Mouse (Mus musculus) intestine, embryonic 15.5 days (tissue): ENCODE measurements at regions not wholly inside any gene's neighbourhood (a gene's known extent, or its start where the extent isn't known, plus 50 kb on each side); places are given as distances from the start of the nearest gene placed in this dataset.

Source experiments
- ATAC-seq: fragments of 200-750 bp; cut with Nextera tagmentation; 2 replicates; pipeline ENCODE4 v1.8.0; 2017; ENCODE audit warnings: moderate TSS enrichment, moderate library complexity
- H3K27ac ChIP-seq: fragments of 300-500 bp; sonication (generic); 2 replicates; pipeline ENCODE4 v1.5.1; 2015; ENCODE audit warnings: mild to moderate bottlenecking, inconsistent platforms
- H3K27me3 ChIP-seq: fragments of 300-500 bp; sonication (generic); replicated peaks from 2 replicates; pipeline ENCODE4 v1.6.1; 2015; ENCODE audit warnings: inconsistent platforms
- H3K36me3 ChIP-seq: fragments of 300-500 bp; sonication (generic); 2 replicates; pipeline ENCODE4 v1.6.1; 2015; ENCODE audit warnings: inconsistent platforms
- H3K4me1 ChIP-seq: fragments of 300-500 bp; sonication (generic); replicated peaks from 2 replicates; pipeline ENCODE4 v1.6.1; 2015; ENCODE audit warnings: inconsistent platforms
- H3K4me2 ChIP-seq: fragments of 300-500 bp; sonication (generic); replicated peaks from 2 replicates; pipeline ENCODE4 v1.6.1; 2015; ENCODE audit warnings: mild to moderate bottlenecking, inconsistent platforms
- H3K4me3 ChIP-seq: fragments of 300-500 bp; sonication (generic); replicated peaks from 2 replicates; pipeline ENCODE4 v1.5.1; 2015; ENCODE audit warnings: inconsistent platforms
- H3K9ac ChIP-seq: fragments of 300-500 bp; sonication (generic); 2 replicates; pipeline ENCODE4 v1.6.1; 2015; ENCODE audit warnings: inconsistent platforms
- H3K9me3 ChIP-seq: fragments of 300-500 bp; sonication (generic); 2 replicates; pipeline ENCODE4 v1.6.1; 2016; ENCODE audit warnings: inconsistent platforms
- WGBS: fragments of 180-500 bp; shearing (Covaris S2); methylation state at CpG from one replicate; pipeline ENCODE4 v1.1.7; 2015; 5-methylcytosine and 5-hydroxymethylcytosine counted together

GRCm38 (mm10) chr3:21325329-21325896 is 751.0 kb upstream of the Tbl1xr1 start:
- Histone ChIP-seq H3K27ac (no peak overlapping the region), H3K9me3 (no peaks in the 10 kb centered on the region), H3K9ac (no peak overlapping the region), H3K27me3 (no peaks in the 10 kb centered on the region), H3K4me2 (no peak overlapping the region), H3K36me3 (no peaks in the 10 kb centered on the region), H3K4me3 (no peak overlapping the region), H3K4me1 (no peaks in the 10 kb centered on the region)
- WGBS: 68% methylated on average over 4 of the region's 4 CpGs
- no peak for ATAC-seq

- Histone ChIP-seq H3K27me3 (no peaks in the 10 kb centered on the region), H3K9me3 (no peaks in the 10 kb centered on the region), H3K9ac (no peak overlapping the region), H3K4me3 (no peak overlapping the region), H3K27ac (no peak overlapping the region), H3K4me1 (no peaks in the 10 kb centered on the region), H3K36me3 (no peaks in the 10 kb centered on the region), H3K4me2 (no peak overlapping the region)
- no peak for ATAC-seq
These were observed 734.5 kb upstream of the Tbl1xr1 start for GRCm38 (mm10) chr3:21341916-21342315.

DNA sequence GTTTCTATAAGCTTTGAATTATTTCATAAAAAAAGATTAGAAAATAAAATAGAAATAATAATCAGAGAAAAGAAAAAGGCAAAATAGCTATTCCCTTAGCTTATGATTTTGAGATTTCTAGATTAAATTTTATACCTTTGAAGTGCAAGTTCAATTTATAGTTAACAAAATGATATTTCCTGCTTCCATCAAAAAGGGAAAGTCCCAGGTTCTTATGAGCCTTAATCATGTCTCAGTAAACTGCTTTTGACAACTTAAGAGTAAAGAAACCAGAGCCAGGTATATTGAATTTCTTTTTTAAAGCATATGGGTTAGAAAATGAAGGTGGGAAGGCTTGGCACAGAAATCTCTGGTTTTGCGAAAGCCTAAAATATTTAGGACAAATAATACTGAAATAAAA is 733.4 kb upstream of the Tbl1xr1 start:
- ATAC-seq: no peak
- no peaks in the 10 kb centered on the region for H3K9me3 ChIP-seq
- no peaks in the 10 kb centered on the region for H3K4me1 ChIP-seq
- WGBS: 92% methylated on average over 1 of the region's 1 CpGs
- no peak overlapping the region for H3K27ac ChIP-seq
- H3K4me2 ChIP-seq: no peak overlapping the region
- H3K27me3 ChIP-seq: no peaks in the 10 kb centered on the region
- H3K4me3 ChIP-seq: no peak overlapping the region
- no peaks in the 10 kb centered on the region for H3K36me3 ChIP-seq
- H3K9ac ChIP-seq: no peak overlapping the region

GRCm38 (mm10) chr3:21349421-21349820 is 727.0 kb upstream of the Tbl1xr1 start:
- H3K4me2 ChIP-seq: no peak overlapping the region
- H3K4me1 ChIP-seq: no peaks in the 10 kb centered on the region
- no peak overlapping the region for H3K4me3 ChIP-seq
- no peak overlapping the region for H3K27ac ChIP-seq
- no peak overlapping the region for H3K9ac ChIP-seq
- H3K36me3 ChIP-seq: no peaks in the 10 kb centered on the region
- no peaks in the 10 kb centered on the region for H3K27me3 ChIP-seq
- 76% methylated on average over 3 of the region's 3 CpGs for WGBS
- no peak for ATAC-seq
- no peaks in the 10 kb centered on the region for H3K9me3 ChIP-seq

GRCm38 (mm10) chr3:21356150-21356549 is 720.3 kb upstream of the Tbl1xr1 start:
- no peaks in the 10 kb centered on the region for H3K9me3 ChIP-seq
- H3K4me2 ChIP-seq: no peak overlapping the region
- ATAC-seq: peak; percentile 94
- H3K4me1 ChIP-seq: no peaks in the 10 kb centered on the region
- WGBS: 65% methylated on average over 3 of the region's 3 CpGs
- H3K36me3 ChIP-seq: no peaks in the 10 kb centered on the region
- no peak overlapping the region for H3K4me3 ChIP-seq
- no peak overlapping the region for H3K9ac ChIP-seq
- H3K27me3 ChIP-seq: no peaks in the 10 kb centered on the region
- H3K27ac ChIP-seq: no peak overlapping the region

DNA sequence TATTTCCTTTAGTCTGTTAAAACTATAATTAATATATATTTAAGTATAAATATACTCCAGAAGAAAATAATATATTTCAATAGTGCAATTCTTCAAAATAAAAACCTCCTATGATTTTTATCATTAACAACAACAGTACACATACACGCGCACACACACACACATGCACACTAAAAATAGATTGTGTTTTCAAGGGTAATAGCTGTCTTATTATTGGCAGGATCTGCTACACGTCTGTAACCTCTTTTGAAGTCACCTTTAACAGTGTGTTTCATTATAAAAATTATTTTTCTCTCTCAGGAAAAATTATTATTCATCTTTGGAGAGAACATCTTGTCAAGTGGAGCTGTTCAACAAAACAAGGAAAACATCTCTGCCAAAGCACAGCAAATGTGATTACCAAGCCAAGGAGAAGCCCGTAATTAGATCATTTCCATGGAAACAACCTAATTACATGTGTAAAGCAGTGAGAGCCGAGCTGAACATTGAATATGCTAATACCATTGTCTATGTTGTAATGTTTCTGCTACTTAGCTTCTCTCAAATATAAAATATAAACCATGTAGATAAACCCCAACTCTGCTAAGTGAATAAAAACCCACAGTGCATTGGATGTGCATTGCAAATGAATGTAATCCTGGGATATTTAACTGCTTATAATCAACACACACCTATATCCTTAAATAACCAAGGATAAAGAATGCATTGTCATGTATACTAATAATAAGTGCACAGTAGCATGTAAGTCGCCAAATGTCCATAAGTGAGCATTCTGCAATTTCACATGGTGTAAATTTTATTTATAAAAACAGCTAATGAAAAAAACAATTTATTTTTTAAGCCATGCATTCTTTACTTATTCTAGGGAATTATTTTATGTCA is 719.4 kb upstream of the Tbl1xr1 start:
- ATAC-seq: no peak
- no peaks in the 10 kb centered on the region for H3K27me3 ChIP-seq
- no peak overlapping the region for H3K27ac ChIP-seq
- no peaks in the 10 kb centered on the region for H3K4me1 ChIP-seq
- H3K9me3 ChIP-seq: no peaks in the 10 kb centered on the region
- no peak overlapping the region for H3K4me2 ChIP-seq
- 78% methylated on average over 6 of the region's 6 CpGs for WGBS
- no peak overlapping the region for H3K9ac ChIP-seq
- H3K36me3 ChIP-seq: no peaks in the 10 kb centered on the region
- no peak overlapping the region for H3K4me3 ChIP-seq

- no peaks in the 10 kb centered on the region for H3K4me1 ChIP-seq
- no peak for ATAC-seq
- H3K36me3 ChIP-seq: no peaks in the 10 kb centered on the region
- no peak overlapping the region for H3K4me3 ChIP-seq
- H3K27ac ChIP-seq: no peak overlapping the region
- no peaks in the 10 kb centered on the region for H3K9me3 ChIP-seq
- H3K27me3 ChIP-seq: no peaks in the 10 kb centered on the region
- 83% methylated on average over 6 of the region's 6 CpGs for WGBS
- no peak overlapping the region for H3K4me2 ChIP-seq
- no peak overlapping the region for H3K9ac ChIP-seq
These were observed 718.4 kb upstream of the Tbl1xr1 start for GRCm38 (mm10) chr3:21358068-21358467.

- H3K4me1 ChIP-seq: no peaks in the 10 kb centered on the region
- no peak overlapping the region for H3K4me2 ChIP-seq
- WGBS: 71% methylated on average over 3 of the region's 3 CpGs
- no peak overlapping the region for H3K27ac ChIP-seq
- H3K9ac ChIP-seq: no peak overlapping the region
- H3K9me3 ChIP-seq: no peaks in the 10 kb centered on the region
- H3K4me3 ChIP-seq: no peak overlapping the region
- ATAC-seq: peak; percentile 59; the same call in 1 of the 2 replicates
- no peaks in the 10 kb centered on the region for H3K27me3 ChIP-seq
- no peaks in the 10 kb centered on the region for H3K36me3 ChIP-seq
These were observed 715.4 kb upstream of the Tbl1xr1 start for GRCm38 (mm10) chr3:21361069-21361468.

- no peaks in the 10 kb centered on the region for H3K36me3 ChIP-seq
- H3K4me2 ChIP-seq: no peak overlapping the region
- ATAC-seq: no peak
- H3K9ac ChIP-seq: no peak overlapping the region
- no peaks in the 10 kb centered on the region for H3K27me3 ChIP-seq
- 66% methylated on average over 2 of the region's 2 CpGs for WGBS
- no peaks in the 10 kb centered on the region for H3K4me1 ChIP-seq
- H3K27ac ChIP-seq: no peak overlapping the region
- no peak overlapping the region for H3K4me3 ChIP-seq
- H3K9me3 ChIP-seq: no peaks in the 10 kb centered on the region
These were observed 696.6 kb upstream of the Tbl1xr1 start for GRCm38 (mm10) chr3:21379816-21380215.

DNA sequence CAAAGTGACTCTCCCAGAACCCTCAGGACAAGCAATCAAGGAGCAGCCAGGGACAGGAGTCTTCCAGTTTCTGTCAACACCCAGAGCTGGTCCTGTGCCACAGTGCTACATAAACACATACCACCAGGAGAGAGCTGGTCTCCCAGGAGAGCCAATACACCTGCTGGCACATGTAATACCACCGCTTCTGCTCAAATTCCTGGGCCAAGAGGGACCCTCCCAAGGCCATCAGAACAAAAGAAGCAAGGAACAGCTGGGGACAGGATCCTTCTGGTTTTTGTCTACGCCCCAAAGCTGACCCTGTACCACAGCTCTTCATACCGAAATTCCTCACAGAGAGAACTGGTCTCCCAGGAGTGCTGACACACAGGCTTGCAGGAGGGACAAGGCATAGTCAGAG is 695.4 kb upstream of the Tbl1xr1 start:
- Histone ChIP-seq H3K4me1 (no peaks in the 10 kb centered on the region), H3K4me3 (no peak overlapping the region), H3K36me3 (no peaks in the 10 kb centered on the region), H3K9ac (no peak overlapping the region), H3K9me3 (no peaks in the 10 kb centered on the region), H3K27ac (no peak overlapping the region), H3K4me2 (no peak overlapping the region), H3K27me3 (no peaks in the 10 kb centered on the region)
- no peak for ATAC-seq
- 78% methylated on average over 3 of the region's 3 CpGs for WGBS

- peak; percentile 80 for ATAC-seq
- H3K27ac ChIP-seq: no peak overlapping the region
- 55% methylated on average over 2 of the region's 2 CpGs for WGBS
These were observed 672.9 kb upstream of the Tbl1xr1 start for GRCm38 (mm10) chr3:21403551-21403950.

GRCm38 (mm10) chr3:21404058-21404457 is 672.4 kb upstream of the Tbl1xr1 start:
- ATAC-seq: no peak
- H3K4me2 ChIP-seq: no peak overlapping the region
- WGBS: 47% methylated on average over 3 of the region's 3 CpGs
- no peaks in the 10 kb centered on the region for H3K9me3 ChIP-seq
- H3K27me3 ChIP-seq: no peaks in the 10 kb centered on the region
- H3K4me1 ChIP-seq: no peaks in the 10 kb centered on the region
- H3K4me3 ChIP-seq: no peak overlapping the region
- H3K9ac ChIP-seq: no peak overlapping the region
- no peaks in the 10 kb centered on the region for H3K36me3 ChIP-seq
- 0 out of 2 replicates have a peak overlapping the region, but pooled peaks have one; percentile 22 for H3K27ac ChIP-seq

More at GRCm38 (mm10) chr3:21403551-21403950, 672.9 kb upstream of the Tbl1xr1 start:
- no peaks in the 10 kb centered on the region for H3K27me3 ChIP-seq
- H3K9ac ChIP-seq: no peak overlapping the region
- no peak overlapping the region for H3K4me3 ChIP-seq
- no peaks in the 10 kb centered on the region for H3K36me3 ChIP-seq
- H3K4me1 ChIP-seq: no peaks in the 10 kb centered on the region
- no peak overlapping the region for H3K4me2 ChIP-seq
- no peaks in the 10 kb centered on the region for H3K9me3 ChIP-seq

GRCm38 (mm10) chr3:21407077-21407476 is 669.4 kb upstream of the Tbl1xr1 start:
- no peaks in the 10 kb centered on the region for H3K9me3 ChIP-seq
- no peak overlapping the region for H3K4me3 ChIP-seq
- H3K27me3 ChIP-seq: no peaks in the 10 kb centered on the region
- H3K4me1 ChIP-seq: no peaks in the 10 kb centered on the region
- no peak for ATAC-seq
- no peaks in the 10 kb centered on the region for H3K36me3 ChIP-seq
- WGBS: 83% methylated on average over 5 of the region's 5 CpGs
- H3K4me2 ChIP-seq: no peak overlapping the region
- H3K27ac ChIP-seq: no peak overlapping the region
- H3K9ac ChIP-seq: no peak overlapping the region
